In genomic region chr6:108504717-108505116, GRCm38 (mm10) we compare ENCODE assay signal across 21 mouse cellular contexts.
DNase-seq lines count a peak whose midpoint lies in the region; ATAC-seq lines count a peak whose summit lies in the region.
"Had no signal": no experiment of that assay in that cellular context is flagged by ENCODE, and none has a peak within 500 bp of the region (broad histone marks: within the 10 kb centered on the region; RNA-seq: fewer than 3 reads in every experiment).

No protein-coding gene starts in this region.

- 87% methylated on average over 7 of the region's 7 CpGs for WGBS in hindbrain, embryonic 16.5 days
- WGBS in heart, embryonic 10.5 days, result 88% methylated on average over 7 of the region's 7 CpGs

- no peaks in the 10 kb centered on the region for H3K4me1 ChIP-seq in hindbrain, embryonic 16.5 days (ENCODE audit: control insufficient read depth, insufficient read depth, low read depth, low read length)
- peaks cover 14% of the 10 kb centered on the region; the same call in 1 of the 2 replicates for H3K4me1 ChIP-seq in heart, embryonic 10.5 days
- H3K4me1 ChIP-seq: limb, embryonic 13.5 days; midbrain, embryonic 15.5 days; neural tube, embryonic 12.5 days had no signal

- ATAC-seq in inflammation-experienced regulatory T-cells, adult 6 months, result peak; percentile 42
- no peak for ATAC-seq in hindbrain, embryonic 16.5 days
- ATAC-seq: hindbrain, postnatal 0 days; midbrain, embryonic 15.5 days had no signal

- H3K27ac ChIP-seq in hindbrain, embryonic 16.5 days (ENCODE audit: low read depth, low read length), result no peak overlapping the region
- H3K27ac ChIP-seq in heart, embryonic 10.5 days, result no peak overlapping the region
- H3K27ac ChIP-seq: forebrain, embryonic 10.5 days; hindbrain, postnatal 0 days; limb, embryonic 13.5 days; midbrain, embryonic 15.5 days; neural tube, embryonic 12.5 days; stomach, postnatal 0 days had no signal

- H3K4me2 ChIP-seq in hindbrain, embryonic 16.5 days (ENCODE audit: low read length), result no peak overlapping the region
- H3K4me2 ChIP-seq: limb, embryonic 13.5 days; midbrain, embryonic 15.5 days; neural tube, embryonic 12.5 days had no signal

- H3K4me3 ChIP-seq in hindbrain, embryonic 16.5 days (ENCODE audit: low read length), result no peak overlapping the region
- H3K4me3 ChIP-seq in heart, embryonic 10.5 days, result no peak overlapping the region
- H3K4me3 ChIP-seq: forebrain, embryonic 10.5 days; limb, embryonic 13.5 days; midbrain, embryonic 15.5 days; neural tube, embryonic 12.5 days had no signal

- no peaks in the 10 kb centered on the region for H3K9me3 ChIP-seq in hindbrain, embryonic 16.5 days (ENCODE audit: control insufficient read depth, low read length)
- H3K9me3 ChIP-seq in heart, embryonic 10.5 days, result no peaks in the 10 kb centered on the region
- H3K9me3 ChIP-seq: forebrain, embryonic 10.5 days; limb, embryonic 13.5 days; midbrain, embryonic 15.5 days; neural tube, embryonic 12.5 days had no signal

- no peaks in the 10 kb centered on the region for H3K27me3 ChIP-seq in hindbrain, embryonic 16.5 days (replicated peaks; ENCODE audit: control insufficient read depth, insufficient read depth, low read length)
- no peaks in the 10 kb centered on the region for H3K27me3 ChIP-seq in heart, embryonic 10.5 days (ENCODE audit: insufficient read depth, poor library complexity, severe bottlenecking)
- H3K27me3 ChIP-seq: limb, embryonic 13.5 days; midbrain, embryonic 15.5 days; neural tube, embryonic 12.5 days had no signal

- DNase-seq in frontal cortex, adult 2 months (ENCODE audit: extremely low spot score in 1 of 2, low spot score in 1 of 2), result peak; percentile 57 to 72
- DNase-seq in frontal cortex, postnatal 25 days (ENCODE audit: low spot score in 2 of 2), result no peak
- DNase-seq in right cerebral cortex, adult 18-20 months, result peak; percentile 55
- no peak for DNase-seq in right cerebral cortex, postnatal 25 days
- DNase-seq in telencephalon, adult 2 months (ENCODE audit: low read depth, low spot score), result peak; percentile 89
- DNase-seq in heart, embryonic 10.5 days (ENCODE audit: low spot score), result no peak
- DNase-seq: cerebellum, adult 18-20 months; heart, adult 18-20 months; heart, postnatal 10 days; kidney, adult 9 months; lung, adult 2 months; spleen, adult 18-20 months; thymus, postnatal 36 days had no signal

- no peaks in the 10 kb centered on the region for H3K36me3 ChIP-seq in hindbrain, embryonic 16.5 days (ENCODE audit: control insufficient read depth, insufficient read depth, low read length)
- H3K36me3 ChIP-seq in heart, embryonic 10.5 days, result peaks cover 39% of the 10 kb centered on the region
- H3K36me3 ChIP-seq: midbrain, embryonic 15.5 days; neural tube, embryonic 12.5 days had no signal

- no peak overlapping the region for H3K9ac ChIP-seq in hindbrain, embryonic 16.5 days (ENCODE audit: low read depth, low read length)
- H3K9ac ChIP-seq: limb, embryonic 13.5 days; midbrain, embryonic 15.5 days; neural tube, embryonic 12.5 days had no signal

Comparison
In these comparisons a context has a peak if more than half of its experiments do, and no peak if none do; other contexts are left out.
1. DNase-seq: peak in frontal cortex, adult 2 months (2 of 2), right cerebral cortex, adult 18-20 months (single experiment) and telencephalon, adult 2 months (single experiment); none in frontal cortex, postnatal 25 days (0 of 2), right cerebral cortex, postnatal 25 days (single experiment) and heart, embryonic 10.5 days (single experiment).